Mouse (Mus musculus): ENCODE data around the gene Flt1. TPM values are rescaled to one million over a fixed set of nuclear protein-coding genes. Genes with fewer than 3 reads are reported as not detected.

The Flt1 gene
- polyA plus RNA-seq, 1 experiment: 3.6 TPM

DNA sequence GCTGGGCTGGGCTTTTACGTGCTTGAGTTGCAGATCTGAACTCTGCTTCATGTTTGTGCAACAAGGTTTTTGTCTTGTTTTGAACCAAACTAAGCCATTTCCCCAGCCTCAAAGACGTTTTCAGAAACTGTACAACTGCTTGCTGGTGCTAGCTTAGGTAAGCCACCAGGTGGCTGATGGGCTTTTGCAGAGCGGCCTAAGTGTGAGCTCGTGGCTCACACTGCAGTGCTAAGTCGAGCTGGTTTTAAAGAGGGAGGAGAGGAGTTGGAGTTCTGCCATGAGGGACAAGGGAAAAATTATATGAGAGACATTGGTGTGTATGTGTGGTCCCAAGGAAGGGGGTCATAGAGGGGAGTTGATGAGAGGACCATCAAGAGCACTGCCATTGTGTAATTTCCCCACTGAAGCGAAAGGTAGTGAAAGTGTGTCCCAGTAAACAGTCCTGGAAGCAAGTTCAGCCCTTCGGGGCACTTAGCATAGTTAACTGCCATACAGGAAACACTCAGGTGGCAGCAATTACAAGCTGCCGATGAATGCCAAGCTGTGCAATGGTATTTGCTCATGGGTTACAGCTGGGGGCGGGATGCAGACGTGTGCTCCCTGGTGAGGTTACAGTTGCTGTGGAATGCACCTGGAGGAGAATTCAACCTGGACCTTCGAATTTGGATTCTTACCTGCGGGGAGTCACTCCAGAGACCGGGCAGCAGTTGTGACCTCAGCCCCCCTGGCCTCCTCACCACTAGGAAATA is 173.8 kb downstream of the Flt1 start:
- Histone ChIP-seq H3K4me1 (ENCODE audit: control insufficient read depth, insufficient read depth, insufficient read length, low read length) (no peaks in the 10 kb centered on the region; the same call in 1 of the 2 replicates), H3K27me3 (ENCODE audit: control insufficient read depth, insufficient read depth, low read length) (no peaks in the 10 kb centered on the region), H3K36me3 (ENCODE audit: control insufficient read depth, insufficient read depth, low read length) (peaks cover 24% of the 10 kb centered on the region), H3K4me3 (ENCODE audit: low read depth, low read length) (no peak overlapping the region), H3K27ac (ENCODE audit: insufficient read depth, low read depth, low read length) (no peak overlapping the region)
- WGBS: 72% methylated on average over 13 of the region's 13 CpGs
- no peak for TF ChIP-seq POLR2A (IDR thresholded peaks at IDR 0.05; ENCODE audit: low read depth, low read length)
- TF ChIP-seq CTCF (IDR thresholded peaks at IDR 0.05; ENCODE audit: extremely low read depth, insufficient read length, insufficient replicate concordance, low read depth, low read length): no peak

DNA sequence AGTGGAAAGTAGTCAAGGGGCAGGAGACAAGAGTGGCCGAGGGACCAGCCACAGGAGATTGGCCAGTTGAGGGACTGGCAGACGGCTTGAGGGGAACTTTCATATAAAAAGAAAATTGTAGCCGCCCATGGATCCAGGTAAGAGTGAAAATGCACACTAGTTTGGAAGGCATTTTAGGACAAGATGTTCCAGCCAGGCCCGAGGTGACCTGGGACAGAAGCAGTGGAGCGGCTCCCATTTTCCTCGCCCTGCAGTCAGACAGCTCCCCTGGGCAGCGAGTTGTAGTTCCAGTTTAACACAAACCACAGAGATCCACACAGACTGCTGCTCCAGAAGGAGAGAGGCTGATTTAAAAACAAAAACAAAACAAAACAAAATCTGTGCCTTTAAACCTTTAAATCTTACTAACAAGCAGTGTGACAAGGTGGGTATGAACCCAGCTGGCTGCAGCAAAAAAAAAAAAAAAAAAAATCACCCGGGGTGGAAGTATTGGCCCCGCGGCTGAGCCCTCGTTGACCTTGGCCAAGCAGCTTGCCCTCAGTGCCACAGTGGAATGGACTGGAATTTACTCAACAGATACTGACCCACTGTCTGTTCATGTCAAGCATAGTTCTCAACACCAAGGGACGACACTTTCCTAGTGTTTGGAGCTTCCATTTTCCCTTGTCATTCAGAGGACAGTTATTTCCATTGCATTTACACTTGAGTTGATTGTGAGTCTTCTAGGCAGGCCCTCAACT is 176.6 kb downstream of the Flt1 start:
- Histone ChIP-seq H3K36me3 (ENCODE audit: control insufficient read depth, insufficient read depth, low read length) (peaks cover 41% of the 10 kb centered on the region), H3K27ac (ENCODE audit: insufficient read depth, low read depth, low read length) (no peak overlapping the region), H3K4me1 (ENCODE audit: control insufficient read depth, insufficient read depth, insufficient read length, low read length) (no peaks in the 10 kb centered on the region), H3K27me3 (ENCODE audit: control insufficient read depth, insufficient read depth, low read length) (no peaks in the 10 kb centered on the region), H3K4me3 (ENCODE audit: low read depth, low read length) (no peak overlapping the region)
- WGBS: 89% methylated on average over 12 of the region's 12 CpGs
- TF ChIP-seq CTCF (IDR thresholded peaks at IDR 0.05; ENCODE audit: extremely low read depth, insufficient read length, insufficient replicate concordance, low read depth, low read length) (no peak), POLR2A (IDR thresholded peaks at IDR 0.05; ENCODE audit: low read depth, low read length) (no peak)

DNA sequence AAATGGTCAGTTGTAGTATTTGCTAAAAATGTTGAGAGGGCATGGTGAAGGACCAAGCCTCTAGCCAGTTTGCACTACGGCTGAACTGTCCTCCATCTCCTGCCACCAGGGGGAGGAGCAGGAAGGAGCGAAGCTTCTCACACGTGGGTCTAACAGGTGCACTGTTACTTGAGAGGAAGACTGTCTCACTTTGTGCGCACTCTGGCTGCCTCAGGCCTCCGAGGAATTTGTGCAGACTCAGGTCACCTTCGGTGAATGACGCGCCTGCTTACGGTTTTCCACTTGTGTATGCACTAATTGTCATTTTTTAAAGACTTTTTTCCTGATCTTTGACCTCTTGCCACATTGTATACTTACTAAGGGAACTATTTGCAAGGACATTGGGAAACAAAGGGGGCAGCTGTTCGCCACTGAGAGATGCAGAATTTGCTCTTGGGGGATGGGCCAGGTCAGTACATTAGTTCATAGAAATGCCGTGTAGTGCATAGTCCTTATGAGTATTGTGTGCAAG is 180.0 kb downstream of the Flt1 start:
- WGBS: 64% methylated on average over 11 of the region's 11 CpGs
- H3K4me3 ChIP-seq (ENCODE audit: low read depth, low read length): no peak overlapping the region
- peaks cover 58% of the 10 kb centered on the region for H3K36me3 ChIP-seq (ENCODE audit: control insufficient read depth, insufficient read depth, low read length)
- no peaks in the 10 kb centered on the region for H3K27me3 ChIP-seq (ENCODE audit: control insufficient read depth, insufficient read depth, low read length)
- H3K27ac ChIP-seq (ENCODE audit: insufficient read depth, low read depth, low read length): no peak overlapping the region
- TF ChIP-seq CTCF (IDR thresholded peaks at IDR 0.05; ENCODE audit: extremely low read depth, insufficient read length, insufficient replicate concordance, low read depth, low read length): peak; percentile 51; the same call in 1 of the 2 replicates
- no peak for TF ChIP-seq POLR2A (IDR thresholded peaks at IDR 0.05; ENCODE audit: low read depth, low read length)
- H3K4me1 ChIP-seq (ENCODE audit: control insufficient read depth, insufficient read depth, insufficient read length, low read length): no peaks in the 10 kb centered on the region

DNA sequence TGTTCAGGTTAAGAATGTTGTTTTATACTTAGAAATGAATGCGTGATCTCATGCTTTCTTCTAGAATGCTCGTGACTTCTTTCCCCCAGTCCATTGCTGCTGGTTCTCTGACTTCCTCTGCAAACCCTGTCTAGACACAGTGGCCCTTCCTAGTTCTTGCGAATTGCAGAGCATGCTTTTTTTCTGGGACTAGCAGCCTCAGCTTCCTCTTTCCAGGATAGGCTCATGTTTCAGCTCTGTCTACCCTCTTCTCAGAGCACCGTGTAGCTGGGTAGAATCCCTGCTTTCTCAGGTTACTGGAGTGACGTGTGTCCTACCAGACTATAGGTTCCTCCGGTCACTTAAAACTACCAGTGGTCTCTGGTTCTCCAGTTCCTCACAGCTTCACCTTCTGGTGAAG is 183.5 kb downstream of the Flt1 start:
- H3K36me3 ChIP-seq (ENCODE audit: control insufficient read depth, insufficient read depth, low read length): peaks cover 47% of the 10 kb centered on the region
- H3K27ac ChIP-seq (ENCODE audit: insufficient read depth, low read depth, low read length): no peak overlapping the region
- 84% methylated on average over 6 of the region's 6 CpGs for WGBS

GRCm38 (mm10) chr5:147539815-147540214 is 186.0 kb downstream of the Flt1 start:
- H3K4me1 ChIP-seq (ENCODE audit: control insufficient read depth, insufficient read depth, insufficient read length, low read length): no peaks in the 10 kb centered on the region
- H3K4me3 ChIP-seq (ENCODE audit: low read depth, low read length): no peak overlapping the region
- H3K27ac ChIP-seq (ENCODE audit: insufficient read depth, low read depth, low read length): no peak overlapping the region
- H3K27me3 ChIP-seq (ENCODE audit: control insufficient read depth, insufficient read depth, low read length): no peaks in the 10 kb centered on the region
- WGBS: 89% methylated on average over 4 of the region's 4 CpGs
- peaks cover 47% of the 10 kb centered on the region for H3K36me3 ChIP-seq (ENCODE audit: control insufficient read depth, insufficient read depth, low read length)
- no peak for TF ChIP-seq POLR2A (IDR thresholded peaks at IDR 0.05; ENCODE audit: low read depth, low read length)
- no peak for TF ChIP-seq CTCF (IDR thresholded peaks at IDR 0.05; ENCODE audit: extremely low read depth, insufficient read length, insufficient replicate concordance, low read depth, low read length)

More for the DNA sequence above, 183.5 kb downstream of the Flt1 start:
- no peaks in the 10 kb centered on the region for H3K4me1 ChIP-seq (ENCODE audit: control insufficient read depth, insufficient read depth, insufficient read length, low read length)
- H3K4me3 ChIP-seq (ENCODE audit: low read depth, low read length): no peak overlapping the region
- no peaks in the 10 kb centered on the region for H3K27me3 ChIP-seq (ENCODE audit: control insufficient read depth, insufficient read depth, low read length)
- TF ChIP-seq CTCF (IDR thresholded peaks at IDR 0.05; ENCODE audit: extremely low read depth, insufficient read length, insufficient replicate concordance, low read depth, low read length) (no peak), POLR2A (IDR thresholded peaks at IDR 0.05; ENCODE audit: low read depth, low read length) (no peak)

DNA sequence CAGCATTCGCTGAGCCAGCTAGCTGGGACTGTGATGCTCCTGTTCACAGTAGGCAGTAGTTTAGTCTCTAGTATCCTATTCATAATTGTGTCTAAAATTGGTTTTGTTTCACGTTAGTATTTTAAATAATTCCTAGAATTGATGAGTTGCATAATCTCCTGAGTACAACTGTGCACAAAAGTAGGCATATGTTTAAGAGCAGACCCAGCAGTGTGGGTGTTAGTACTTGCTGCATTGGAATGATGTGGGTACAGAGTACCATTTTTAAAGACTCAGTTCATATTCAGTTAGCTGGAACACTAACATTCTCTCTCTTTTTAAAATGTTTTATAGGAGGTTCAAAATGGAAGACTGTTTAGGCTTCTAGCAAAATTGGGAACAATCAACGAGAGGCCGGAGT is 186.4 kb downstream of the Flt1 start:
- peaks cover 47% of the 10 kb centered on the region for H3K36me3 ChIP-seq (ENCODE audit: control insufficient read depth, insufficient read depth, low read length)
- no peaks in the 10 kb centered on the region for H3K4me1 ChIP-seq (ENCODE audit: control insufficient read depth, insufficient read depth, insufficient read length, low read length)
- 86% methylated on average over 4 of the region's 4 CpGs for WGBS
- no peaks in the 10 kb centered on the region for H3K27me3 ChIP-seq (ENCODE audit: control insufficient read depth, insufficient read depth, low read length)
- no peak overlapping the region for H3K4me3 ChIP-seq (ENCODE audit: low read depth, low read length)
- H3K27ac ChIP-seq (ENCODE audit: insufficient read depth, low read depth, low read length): no peak overlapping the region
- no peak for TF ChIP-seq CTCF (IDR thresholded peaks at IDR 0.05; ENCODE audit: extremely low read depth, insufficient read length, insufficient replicate concordance, low read depth, low read length)
- no peak for TF ChIP-seq POLR2A (IDR thresholded peaks at IDR 0.05; ENCODE audit: low read depth, low read length)

DNA sequence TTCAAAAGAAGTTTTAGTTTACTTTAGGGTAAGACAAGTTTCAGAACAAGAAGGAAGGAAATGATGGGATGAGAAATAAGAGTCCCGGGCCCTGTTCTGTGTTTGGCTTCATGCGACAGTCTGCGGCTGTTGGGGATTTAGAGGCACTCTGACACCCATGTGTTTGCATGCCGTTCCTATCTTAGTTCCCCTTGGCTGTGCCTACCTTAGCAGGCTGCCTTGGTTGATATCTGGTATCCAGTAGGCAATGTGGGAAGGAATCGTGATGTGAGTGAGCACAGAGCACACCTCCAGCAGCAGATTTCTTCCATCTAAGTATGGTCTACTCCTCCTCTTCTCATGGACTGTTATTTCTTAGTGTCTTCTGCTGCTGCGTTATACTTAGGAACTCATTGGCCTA is 193.8 kb downstream of the Flt1 start:
- H3K27ac ChIP-seq (ENCODE audit: insufficient read depth, low read depth, low read length): no peak overlapping the region
- no peaks in the 10 kb centered on the region for H3K27me3 ChIP-seq (ENCODE audit: control insufficient read depth, insufficient read depth, low read length)
- WGBS: 94% methylated on average over 6 of the region's 6 CpGs
- TF ChIP-seq CTCF (IDR thresholded peaks at IDR 0.05; ENCODE audit: extremely low read depth, insufficient read length, insufficient replicate concordance, low read depth, low read length): no peak
- TF ChIP-seq POLR2A (IDR thresholded peaks at IDR 0.05; ENCODE audit: low read depth, low read length): no peak
- H3K4me3 ChIP-seq (ENCODE audit: low read depth, low read length): no peak overlapping the region
- H3K36me3 ChIP-seq (ENCODE audit: control insufficient read depth, insufficient read depth, low read length): peaks cover 38% of the 10 kb centered on the region
- no peaks in the 10 kb centered on the region for H3K4me1 ChIP-seq (ENCODE audit: control insufficient read depth, insufficient read depth, insufficient read length, low read length)
